Mouse (Mus musculus) kidney, embryonic 16.5 days (tissue): Measurements from ENCODE around the gene Rbm34. TPM values are rescaled to one million over a fixed set of nuclear protein-coding genes. Genes with fewer than 3 reads are reported as not detected.
A peak's percentile ranks its signal among the peaks of the same experiment; 100 is the strongest.

ENCODE experiments used
- ATAC-seq: fragments of 200-750 bp; cut with Nextera tagmentation; 2 replicates; pipeline ENCODE4 v1.8.0; 2017; ENCODE audit warnings: moderate TSS enrichment; ENCODE audit not compliant: low FRiP score, low TSS enrichment
- H3K27ac ChIP-seq: fragments of 300-500 bp; sonication (generic); 2 replicates; pipeline ENCODE4 v1.5.1; 2014; ENCODE audit warnings: low read length
- H3K27me3 ChIP-seq: fragments of 300-500 bp; sonication (generic); 2 replicates; pipeline ENCODE4 v1.6.1; 2014; ENCODE audit warnings: low read length, control low read depth, mixed read lengths; ENCODE audit not compliant: insufficient read depth
- H3K36me3 ChIP-seq: fragments of 300-500 bp; sonication (generic); 2 replicates; pipeline ENCODE4 v1.6.1; 2014; ENCODE audit warnings: low read length, control low read depth, mixed read lengths; ENCODE audit not compliant: insufficient read depth
- H3K4me1 ChIP-seq: fragments of 300-500 bp; sonication (generic); 2 replicates; pipeline ENCODE4 v1.6.1; 2014; ENCODE audit warnings: low read length, control low read depth, mixed read lengths; ENCODE audit not compliant: insufficient read depth
- H3K4me2 ChIP-seq: fragments of 300-500 bp; sonication (generic); replicated peaks from 2 replicates; pipeline ENCODE4 v1.6.1; 2014; ENCODE audit warnings: low read depth, low read length
- H3K4me3 ChIP-seq: fragments of 300-500 bp; sonication (generic); 2 replicates; pipeline ENCODE4 v1.5.1; 2014; ENCODE audit warnings: mild to moderate bottlenecking, low read length
- H3K9ac ChIP-seq: fragments of 300-500 bp; sonication (generic); replicated peaks from 2 replicates; pipeline ENCODE4 v1.6.1; 2014; ENCODE audit warnings: low read length
- H3K9me3 ChIP-seq: fragments of 300-500 bp; sonication (generic); 2 replicates; pipeline ENCODE4 v1.6.1; 2016; ENCODE audit warnings: low read length, control low read depth
- WGBS: fragments of 180-500 bp; shearing (Covaris S2); extraction: QIAGEN DNeasy Blood & Tissue Kit; methylation state at CpG from one replicate; pipeline ENCODE4 v1.1.7; 2014; 5-methylcytosine and 5-hydroxymethylcytosine counted together
- polyA plus RNA-seq: library from polyadenylated mRNA; unstranded; fragments of >200 nt; fragmentation: Nextera tagmentation; extraction: Ambion mirVana; gene quantifications from 2 replicates; pipeline ENCODE4 v1.2.1, GENCODE M21; 2015

Gene Rbm34
- polyA plus RNA-seq, 1 experiment from 2014 or later = 20.1 TPM

DNA sequence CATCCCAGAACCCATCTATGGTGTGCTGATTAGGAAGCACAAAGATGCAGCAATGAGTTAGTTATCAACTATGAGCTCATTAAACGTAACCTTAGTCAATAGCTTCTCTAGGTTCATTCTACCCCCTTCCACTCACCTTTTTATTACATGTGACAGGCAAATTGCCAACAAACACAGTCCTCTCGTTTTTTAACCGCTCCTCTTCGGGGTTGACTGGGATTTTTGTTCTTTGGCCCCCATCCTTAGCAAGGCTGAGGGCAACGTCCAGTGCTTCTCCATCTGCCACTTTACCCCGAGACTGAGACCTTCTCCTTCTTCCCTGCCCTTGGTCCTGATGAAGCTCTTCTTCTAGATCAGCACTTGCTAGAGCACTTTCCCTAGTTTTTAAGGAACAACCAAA lies 5.6 kb downstream of the Rbm34 start:
- WGBS = 45% methylated on average over 6 of the region's 6 CpGs
- H3K36me3 ChIP-seq = peaks cover 37% of the 10 kb centered on the region

DNA sequence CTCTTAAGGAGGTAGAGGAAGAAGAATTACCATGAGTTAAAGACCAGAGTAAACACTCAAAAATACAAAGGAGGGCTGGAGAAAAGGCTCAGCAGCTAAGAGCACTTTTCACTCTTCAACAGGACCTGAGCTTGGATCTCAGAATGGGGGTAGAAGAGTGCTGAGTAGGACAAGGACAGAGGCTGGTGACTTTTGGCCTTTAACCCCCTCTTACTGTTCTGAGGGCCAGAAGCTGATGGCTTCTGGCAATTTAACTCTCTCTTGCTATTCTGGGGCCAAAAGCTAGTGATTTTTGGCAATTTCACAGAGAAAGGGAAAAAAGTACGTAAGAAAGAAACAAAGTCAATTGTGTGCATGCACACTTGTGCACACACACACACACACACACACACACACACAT lies 8.0 kb downstream of the Rbm34 start:
- no peaks in the 10 kb centered on the region for H3K9me3 ChIP-seq
- H3K4me2 ChIP-seq = no peak overlapping the region
- H3K4me1 ChIP-seq = no peaks in the 10 kb centered on the region
- no peak for ATAC-seq
- H3K36me3 ChIP-seq = peaks cover 31% of the 10 kb centered on the region
- no peak overlapping the region for H3K9ac ChIP-seq
- no peak overlapping the region for H3K4me3 ChIP-seq
- WGBS = 100% methylated on average over 1 of the region's 1 CpGs
- H3K27me3 ChIP-seq = no peaks in the 10 kb centered on the region
- no peak overlapping the region for H3K27ac ChIP-seq

More for the DNA sequence above, 5.6 kb downstream of the Rbm34 start:
- Histone ChIP-seq H3K9ac (no peak overlapping the region), H3K27me3 (no peaks in the 10 kb centered on the region), H3K9me3 (no peaks in the 10 kb centered on the region), H3K4me1 (peaks cover 4% of the 10 kb centered on the region), H3K27ac (no peak overlapping the region), H3K4me3 (no peak overlapping the region), H3K4me2 (no peak overlapping the region)
- ATAC-seq = no peak

DNA sequence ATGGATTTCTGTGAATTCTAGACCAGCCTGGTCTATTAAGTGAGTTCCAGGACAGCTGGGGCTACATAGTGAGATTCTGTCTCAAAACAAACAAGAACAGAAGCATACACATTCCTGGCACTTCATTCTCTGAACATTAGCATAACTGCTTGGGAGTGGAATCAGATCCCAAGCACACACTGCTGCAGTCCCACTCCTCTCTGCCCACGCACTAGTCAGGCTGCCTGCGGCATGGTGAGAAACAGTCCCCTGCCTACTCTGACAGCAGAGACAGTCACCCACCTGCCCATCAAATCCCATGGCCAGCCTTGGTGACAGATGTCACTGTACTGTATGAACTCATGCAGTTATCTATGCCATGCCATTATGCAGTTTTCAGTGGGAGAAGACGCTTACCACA lies 9.4 kb downstream of the Rbm34 start:
- 97% methylated on average over 3 of the region's 3 CpGs for WGBS
- H3K4me1 ChIP-seq = no peaks in the 10 kb centered on the region
- no peak overlapping the region for H3K4me3 ChIP-seq
- no peak overlapping the region for H3K4me2 ChIP-seq
- H3K27ac ChIP-seq = no peak overlapping the region
- no peak for ATAC-seq
- no peaks in the 10 kb centered on the region for H3K27me3 ChIP-seq
- H3K36me3 ChIP-seq = peaks cover 33% of the 10 kb centered on the region
- H3K9ac ChIP-seq = no peak overlapping the region
- no peaks in the 10 kb centered on the region for H3K9me3 ChIP-seq

DNA sequence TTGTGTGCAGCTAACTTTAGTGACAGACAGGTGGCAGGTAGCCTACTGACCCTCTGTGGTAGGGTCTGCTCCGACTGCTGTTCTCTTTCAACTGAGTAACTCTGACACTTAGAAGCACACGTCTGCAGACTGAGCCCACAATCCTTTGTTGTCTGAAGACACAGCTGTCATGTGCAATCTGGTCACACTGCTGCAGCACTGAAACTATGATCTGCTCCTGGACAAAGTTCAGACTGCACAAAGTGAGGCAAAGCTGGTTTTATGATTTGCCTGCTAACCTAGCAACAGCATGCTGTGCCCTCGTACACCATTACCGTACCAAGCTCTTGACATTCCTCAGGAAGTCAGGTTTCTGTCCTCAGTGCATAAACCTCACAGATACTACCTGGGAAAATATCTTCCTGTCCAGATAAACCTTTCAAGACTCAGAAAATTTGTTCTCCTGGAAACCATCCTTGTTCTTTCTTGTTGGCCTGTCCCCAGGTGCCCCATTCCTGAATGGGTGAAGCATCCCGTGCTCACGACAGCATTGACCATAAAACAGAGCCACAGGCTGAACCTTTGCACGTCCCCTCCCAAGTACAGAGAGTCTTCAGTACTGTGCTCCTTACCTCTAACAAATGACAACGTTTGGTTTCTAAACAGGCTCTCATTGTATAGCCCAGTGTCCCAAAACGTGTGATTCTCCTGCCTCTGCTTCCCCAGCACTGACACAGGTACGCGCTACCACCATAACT lies 18.8 kb downstream of the Rbm34 start:
- 88% methylated on average over 11 of the region's 11 CpGs for WGBS
- H3K27ac ChIP-seq = no peak overlapping the region
- H3K36me3 ChIP-seq = peaks cover 39% of the 10 kb centered on the region
- no peak overlapping the region for H3K9ac ChIP-seq
- H3K4me1 ChIP-seq = no peaks in the 10 kb centered on the region
- no peaks in the 10 kb centered on the region for H3K9me3 ChIP-seq
- no peaks in the 10 kb centered on the region for H3K27me3 ChIP-seq
- no peak overlapping the region for H3K4me2 ChIP-seq
- no peak for ATAC-seq
- no peak overlapping the region for H3K4me3 ChIP-seq

DNA sequence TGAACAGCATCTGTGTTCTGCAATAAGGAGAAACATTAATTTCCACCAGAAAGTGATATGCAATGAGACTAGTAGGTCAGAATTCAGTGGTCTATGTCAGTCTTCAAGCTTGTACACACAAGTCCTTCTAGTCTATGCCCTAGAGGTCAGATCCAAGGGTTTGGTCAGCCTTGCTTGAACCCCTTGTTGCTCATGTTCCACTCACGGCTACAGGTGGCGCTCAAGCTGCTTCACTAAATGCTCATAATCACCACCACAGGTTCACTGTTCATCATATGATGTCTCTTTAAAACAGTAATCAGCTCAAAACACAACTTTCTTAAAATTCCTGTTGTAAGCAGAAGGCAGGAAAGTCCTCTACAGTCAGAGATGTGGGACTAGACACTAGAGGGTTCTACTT lies 21.3 kb downstream of the Rbm34 start:
- Histone ChIP-seq H3K4me1 (peaks cover 8% of the 10 kb centered on the region; the same call in 1 of the 2 replicates), H3K9me3 (no peaks in the 10 kb centered on the region), H3K4me3 (no peak overlapping the region), H3K27ac (no peak overlapping the region), H3K9ac (no peak overlapping the region), H3K36me3 (peaks cover 29% of the 10 kb centered on the region), H3K27me3 (no peaks in the 10 kb centered on the region), H3K4me2 (no peak overlapping the region)
- ATAC-seq = no peak
- 65% methylated on average over 2 of the region's 2 CpGs for WGBS

DNA sequence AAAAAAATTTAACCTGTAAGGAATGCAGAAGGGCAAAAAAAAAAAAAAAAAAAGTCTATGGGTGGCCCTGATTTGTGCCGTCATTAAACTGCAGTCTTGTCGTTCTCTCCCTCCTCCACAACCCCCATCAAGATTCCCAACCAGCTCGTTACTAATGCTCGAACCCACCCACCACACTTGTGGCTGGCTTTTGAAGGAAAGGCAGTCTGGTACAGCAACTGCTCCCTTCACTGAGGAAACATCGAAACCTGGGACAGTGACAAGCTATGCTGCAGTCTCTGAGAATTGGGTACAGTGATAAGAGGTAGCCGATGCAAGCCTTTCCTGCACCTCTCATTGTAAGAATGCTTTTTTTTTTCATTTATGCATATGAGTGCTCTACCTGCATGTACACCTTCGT lies 24.4 kb downstream of the Rbm34 start:
- Histone ChIP-seq H3K4me1 (peaks cover 35% of the 10 kb centered on the region), H3K4me3 (no peak overlapping the region), H3K27ac (no peak overlapping the region), H3K9ac (peak overlapping the region; percentile 93), H3K36me3 (peaks cover 14% of the 10 kb centered on the region), H3K27me3 (no peaks in the 10 kb centered on the region), H3K4me2 (peak overlapping the region; percentile 67), H3K9me3 (no peaks in the 10 kb centered on the region)
- no peak for ATAC-seq
- 74% methylated on average over 7 of the region's 7 CpGs for WGBS

DNA sequence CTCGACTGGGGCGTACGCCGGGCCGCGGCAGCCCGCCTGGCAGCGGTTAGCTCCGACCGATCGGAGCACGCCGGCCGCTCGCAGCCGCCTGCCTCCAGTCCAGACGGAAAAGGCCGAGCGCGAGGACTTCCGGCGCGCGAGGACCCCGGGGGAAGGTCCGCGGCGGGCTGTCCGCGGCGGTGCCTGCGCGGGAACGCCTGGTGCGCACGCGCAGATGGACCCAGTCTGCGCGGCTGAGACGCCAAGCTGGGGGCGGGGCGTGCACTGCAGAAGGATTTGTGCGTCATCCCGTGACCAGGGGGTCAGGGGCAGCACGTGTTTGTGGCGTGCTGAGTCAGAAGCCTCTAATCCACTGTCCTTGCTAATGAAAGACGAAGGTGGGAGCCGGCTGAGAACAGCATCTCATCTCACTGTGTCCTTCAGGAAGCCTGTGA lies 25.1 kb downstream of the Rbm34 start, which contains the start of gene Tomm20:
Gene Tomm20 (minus strand): TSS at position 115 of the 434 bp plus-strand sequence.
- H3K4me1 ChIP-seq = peaks cover 35% of the 10 kb centered on the region
- H3K9me3 ChIP-seq = no peaks in the 10 kb centered on the region
- peaks cover 11% of the 10 kb centered on the region for H3K36me3 ChIP-seq
- peak within 1 kb of the TSS; percentile 92 for H3K27ac ChIP-seq
- under 1% methylated on average over 48 of the region's 48 CpGs for WGBS
- peak within 1 kb of the TSS; percentile 96 for H3K4me3 ChIP-seq
- H3K4me2 ChIP-seq = peak within 1 kb of the TSS; percentile 67
- H3K27me3 ChIP-seq = no peaks in the 10 kb centered on the region
- ATAC-seq = peak; percentile 94
- peak within 1 kb of the TSS; percentile 93 for H3K9ac ChIP-seq

DNA sequence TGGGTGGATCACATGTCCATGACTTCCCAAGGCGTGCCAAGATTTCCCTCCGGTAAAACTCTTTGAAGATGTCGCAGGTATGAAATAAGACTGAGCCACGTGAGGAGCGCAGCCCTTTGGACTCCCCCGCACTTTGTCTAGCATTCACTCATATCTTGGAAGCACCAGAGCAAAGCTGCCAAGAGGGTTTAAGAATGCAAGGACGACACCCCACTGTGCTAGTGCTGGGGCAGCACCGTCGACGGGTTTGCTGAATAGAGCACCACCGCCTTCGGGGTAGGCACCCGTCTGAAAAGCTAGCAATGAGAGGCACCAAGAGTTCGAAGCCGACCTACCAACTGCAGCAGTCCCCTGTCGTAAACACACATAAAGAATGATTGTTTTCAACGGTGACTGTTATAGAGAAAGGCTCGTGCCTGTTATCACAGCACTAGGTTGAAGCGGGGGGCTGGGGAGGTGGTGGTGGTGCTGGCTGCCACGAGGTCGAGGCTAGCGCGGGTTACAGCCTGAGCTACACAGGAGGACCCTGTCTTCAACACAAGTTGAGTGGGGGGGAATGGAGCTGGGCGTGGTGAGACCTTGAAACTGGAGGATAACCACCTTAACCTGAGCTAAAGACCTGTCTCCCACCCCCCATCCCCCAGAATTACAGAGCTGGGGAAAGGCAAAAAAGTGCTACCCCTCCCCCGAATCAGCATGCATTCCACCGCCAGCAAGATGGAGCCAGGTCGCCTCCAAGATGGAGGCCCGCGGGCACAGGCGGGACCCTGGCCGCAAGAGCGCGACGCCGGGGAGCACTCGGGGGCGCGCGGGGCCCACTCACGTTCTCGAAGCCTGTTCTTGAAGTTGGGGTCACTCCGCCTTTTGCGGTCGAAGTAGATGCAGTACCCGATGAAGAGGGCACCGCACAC lies 25.8 kb downstream of the Rbm34 start:
- peak overlapping the region; percentile 92 for H3K27ac ChIP-seq
- H3K36me3 ChIP-seq = peaks cover 4% of the 10 kb centered on the region
- WGBS = under 1% methylated on average over 46 of the region's 46 CpGs
- peak; percentile 66 for ATAC-seq
- H3K4me1 ChIP-seq = peaks cover 35% of the 10 kb centered on the region
- no peaks in the 10 kb centered on the region for H3K9me3 ChIP-seq
- peak overlapping the region; percentile 93 for H3K9ac ChIP-seq
- H3K4me2 ChIP-seq = peak overlapping the region; percentile 67
- H3K27me3 ChIP-seq = no peaks in the 10 kb centered on the region
- peak overlapping the region; percentile 96 for H3K4me3 ChIP-seq

DNA sequence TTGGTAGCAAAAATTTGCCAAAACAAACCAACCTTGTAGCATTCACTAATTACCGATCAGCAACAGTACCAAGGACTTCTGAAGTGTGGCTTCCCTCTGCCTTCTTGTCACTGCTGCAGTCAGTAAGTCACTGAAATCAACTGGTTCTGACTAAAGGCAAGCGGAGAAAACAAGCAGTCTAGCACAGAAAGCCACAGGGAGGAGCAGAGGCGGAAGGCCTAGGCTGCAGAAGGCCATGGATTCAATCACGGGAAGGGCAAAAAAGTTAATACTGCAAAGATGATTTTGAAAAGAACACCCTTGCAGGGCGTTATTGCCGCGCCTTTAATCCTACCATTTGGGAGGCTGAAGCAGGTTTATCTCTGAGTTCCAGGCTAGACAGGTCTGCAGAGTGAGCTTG lies 27.3 kb downstream of the Rbm34 start:
- 90% methylated on average over 7 of the region's 7 CpGs for WGBS
- Histone ChIP-seq H3K9me3 (no peaks in the 10 kb centered on the region), H3K4me3 (peak overlapping the region; percentile 96), H3K9ac (no peak overlapping the region), H3K27me3 (no peaks in the 10 kb centered on the region), H3K36me3 (peaks cover 13% of the 10 kb centered on the region), H3K27ac (no peak overlapping the region), H3K4me1 (peaks cover 35% of the 10 kb centered on the region), H3K4me2 (peak overlapping the region; percentile 67)
- ATAC-seq = no peak
